Comparison of ENCODE assay signal across 24 mouse cellular contexts in genomic region chr14:47205270-47205972, GRCm38 (mm10). TPM values are rescaled to one million over a fixed set of nuclear protein-coding genes. Genes with fewer than 3 reads are reported as not detected.
A peak's percentile ranks its signal among the peaks of the same experiment; 100 is the strongest.
DNase-seq lines count a peak whose midpoint lies in the region; ATAC-seq lines count a peak whose summit lies in the region.
"Had no signal": no experiment of that assay in that cellular context is flagged by ENCODE, and none has a peak within 500 bp of the region (broad histone marks: within the 10 kb centered on the region; RNA-seq: fewer than 3 reads in every experiment).

No protein-coding gene starts in this region.

- H3K4me2 ChIP-seq in intestine, embryonic 16.5 days (ENCODE audit: low read depth, low read length), result no peak overlapping the region
- H3K4me2 ChIP-seq: forebrain, embryonic 13.5 days; heart, embryonic 13.5 days; hindbrain, embryonic 14.5 days had no signal

- no peak overlapping the region for H3K9ac ChIP-seq in intestine, embryonic 16.5 days (ENCODE audit: low read depth, low read length)
- H3K9ac ChIP-seq: forebrain, embryonic 13.5 days; heart, embryonic 13.5 days; hindbrain, embryonic 14.5 days had no signal

- DNase-seq in heart, adult 11 months, result peak; percentile 56
- DNase-seq in heart, adult 18-20 months, result no peak
- peak; percentile 60 for DNase-seq in 416B (ENCODE audit: low read depth)
- DNase-seq in lung, postnatal 10 days, result no peak
- DNase-seq: adrenal gland, adult 8-10 months; adrenal gland, postnatal 36 days; cerebellum, adult 18-20 months; cerebellum, adult 9-10 months; cerebellum, postnatal 14 days; gastrocnemius, postnatal 10 days; heart, adult 2 months; heart, postnatal 14 days; heart, postnatal 4 days had no signal

- H3K27me3 ChIP-seq in intestine, embryonic 16.5 days (replicated peaks; ENCODE audit: control insufficient read depth, insufficient read depth, low read length), result no peaks in the 10 kb centered on the region
- H3K27me3 ChIP-seq: forebrain, embryonic 13.5 days; heart, embryonic 13.5 days had no signal

- H3K4me3 ChIP-seq in intestine, embryonic 16.5 days (ENCODE audit: low read length), result no peak overlapping the region
- H3K4me3 ChIP-seq: forebrain, embryonic 13.5 days; heart, adult 2 months; heart, embryonic 10.5 days; heart, embryonic 13.5 days had no signal

- ATAC-seq in erythroid progenitor cell, adult 5-6 weeks (replicated peaks; ENCODE audit: low FRiP score, poor library complexity, severe bottlenecking), result 0 out of 2 replicates have a peak, but pooled peaks have one; percentile 49
- no peak for ATAC-seq in intestine, embryonic 16.5 days
- ATAC-seq: CD4-positive, CD25-positive, alpha-beta regulatory T cell, adult 4 months; forebrain, embryonic 13.5 days; forebrain, embryonic 16.5 days; hindbrain, postnatal 0 days; inflammation-experienced regulatory T-cells, adult 6 months; intestine, postnatal 0 days had no signal

- 0 out of 2 replicates have a peak, but pooled peaks cover 2% of the 10 kb centered on the region for H3K4me1 ChIP-seq in intestine, embryonic 16.5 days (ENCODE audit: control insufficient read depth, insufficient read depth, low read length)
- H3K4me1 ChIP-seq: forebrain, embryonic 13.5 days; heart, embryonic 10.5 days; heart, embryonic 13.5 days had no signal

- no peak overlapping the region for H3K27ac ChIP-seq in intestine, embryonic 16.5 days (ENCODE audit: low read length)
- H3K27ac ChIP-seq: forebrain, embryonic 13.5 days; heart, adult 2 months; heart, embryonic 10.5 days; heart, embryonic 13.5 days; hindbrain, embryonic 14.5 days; hindbrain, postnatal 0 days had no signal

- no peaks in the 10 kb centered on the region for H3K36me3 ChIP-seq in intestine, embryonic 16.5 days (ENCODE audit: control insufficient read depth, insufficient read depth, low read length)
- H3K36me3 ChIP-seq: heart, embryonic 10.5 days; heart, embryonic 13.5 days had no signal

- WGBS in intestine, embryonic 16.5 days, result 90% methylated on average over 5 of the region's 5 CpGs

- no peaks in the 10 kb centered on the region for H3K9me3 ChIP-seq in intestine, embryonic 16.5 days (ENCODE audit: control insufficient read depth, low read length)
- H3K9me3 ChIP-seq: forebrain, embryonic 13.5 days; heart, embryonic 10.5 days; heart, embryonic 13.5 days had no signal

RNA-seq across cellular contexts. Expression of gene Gch1, which starts 16.2 kb away (rescaled TPM):
- total RNA-seq in heart, adult 18-20 months (2021), result 1 to 10 TPM; 5.8 to 6.9 TPM
- 195 and 197 TPM in 2 replicates for total RNA-seq in erythroid progenitor cell, adult 5-6 weeks (2015; ENCODE audit: low replicate concordance)
- 146 and 154 TPM in 2 replicates for total RNA-seq in erythroid progenitor cell, adult 5-6 weeks (2017; ENCODE audit: low replicate concordance)
- 11.1 and 13.3 TPM in 2 replicates for polyA plus RNA-seq in intestine, embryonic 16.5 days (2015; fragmentation: Nextera tagmentation; extraction: Ambion mirVana)

Comparison
In these comparisons a context has a peak if more than half of its experiments do, and no peak if none do; other contexts are left out.
1. DNase-seq: peak in heart, adult 11 months (single experiment) and 416B (single experiment); none in heart, adult 18-20 months (0 of 2) and lung, postnatal 10 days (single experiment).
2. RNA of gene Gch1, which starts 16.2 kb away (total RNA-seq): 146 to 197 TPM in erythroid progenitor cell, adult 5-6 weeks; 5.8 to 6.9 TPM in heart, adult 18-20 months; every median in the first group is over 10 times any median in the second.